Mouse (Mus musculus): ENCODE measurements around the gene Erg.

The Erg gene

GRCm38 (mm10) chr16:95390787-95391186, 195.6 kb downstream of the Erg start:
- DNase-seq (ENCODE audit: low read depth, low spot score) = no peak

- no peak for DNase-seq (ENCODE audit: low read depth, low spot score)
Observed at GRCm38 (mm10) chr16:95388811-95389529, 197.4 kb downstream of the Erg start.

GRCm38 (mm10) chr16:95388292-95388691, 198.1 kb downstream of the Erg start:
- no peak for DNase-seq (ENCODE audit: low read depth, low spot score)

- no peak for DNase-seq (ENCODE audit: low read depth, low spot score)
Observed at GRCm38 (mm10) chr16:95387008-95387407, 199.4 kb downstream of the Erg start.

DNA sequence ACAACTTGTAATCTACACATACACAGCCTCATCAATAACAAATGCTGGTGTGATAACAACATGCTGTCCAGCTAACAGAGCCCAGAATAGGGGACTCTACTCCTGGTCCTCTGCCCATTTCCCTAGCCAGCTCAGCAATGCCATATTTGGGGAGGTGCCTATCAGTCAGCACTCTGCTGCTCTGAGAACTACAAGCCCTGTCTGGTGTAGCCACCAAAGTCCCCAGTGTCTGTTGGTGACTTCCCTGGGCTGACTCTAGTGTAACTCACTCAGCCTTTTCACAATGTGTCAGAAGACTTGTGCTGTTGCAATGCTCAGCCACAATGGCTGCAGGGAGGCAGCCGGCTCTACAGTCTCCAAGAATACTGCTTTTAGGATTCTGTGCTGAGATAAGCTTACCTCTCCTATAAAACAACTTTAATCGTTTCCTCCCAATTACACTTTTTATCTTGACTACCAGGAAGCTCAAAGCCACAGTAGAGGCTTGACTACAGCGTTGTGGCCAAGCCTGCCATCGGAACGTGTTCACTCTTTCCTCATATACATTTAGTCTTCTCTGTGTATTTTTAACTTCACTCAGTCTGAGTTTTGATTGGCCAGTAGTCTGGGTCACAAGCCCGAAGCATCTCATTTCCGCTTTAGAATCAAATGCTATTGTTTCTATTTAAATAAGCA, 201.0 kb downstream of the Erg start:
- DNase-seq (ENCODE audit: low read depth, low spot score) = no peak

DNA sequence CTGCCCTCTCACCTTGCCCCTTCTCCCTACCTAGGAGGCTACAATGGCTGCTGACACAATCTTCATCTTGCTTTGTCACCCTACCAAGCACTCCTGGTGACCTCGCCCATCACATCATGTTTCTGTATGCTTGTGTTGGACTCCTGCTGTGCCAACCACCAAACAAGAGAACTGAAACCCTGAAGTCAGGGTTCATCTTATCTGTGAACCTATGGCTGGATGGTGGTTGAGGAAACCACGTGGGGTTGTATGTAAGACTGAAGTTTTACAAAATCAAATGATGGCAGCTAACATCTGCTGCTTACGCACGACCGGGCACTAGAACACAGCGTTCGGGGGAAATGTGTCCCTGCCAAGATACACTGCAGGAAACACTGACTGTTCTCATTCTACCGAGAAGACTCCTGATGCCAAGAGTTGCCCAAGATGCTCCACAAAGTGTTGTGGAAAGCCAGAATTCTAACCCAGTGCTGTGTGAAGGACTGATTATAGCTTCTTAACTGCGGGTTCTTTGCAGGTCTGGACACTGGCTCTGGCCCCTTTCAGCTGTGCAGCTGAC, 201.7 kb downstream of the Erg start:
- DNase-seq (ENCODE audit: low read depth, low spot score) = no peak

GRCm38 (mm10) chr16:95382251-95382650, 204.1 kb downstream of the Erg start:
- DNase-seq (ENCODE audit: low read depth, low spot score) = no peak

DNA sequence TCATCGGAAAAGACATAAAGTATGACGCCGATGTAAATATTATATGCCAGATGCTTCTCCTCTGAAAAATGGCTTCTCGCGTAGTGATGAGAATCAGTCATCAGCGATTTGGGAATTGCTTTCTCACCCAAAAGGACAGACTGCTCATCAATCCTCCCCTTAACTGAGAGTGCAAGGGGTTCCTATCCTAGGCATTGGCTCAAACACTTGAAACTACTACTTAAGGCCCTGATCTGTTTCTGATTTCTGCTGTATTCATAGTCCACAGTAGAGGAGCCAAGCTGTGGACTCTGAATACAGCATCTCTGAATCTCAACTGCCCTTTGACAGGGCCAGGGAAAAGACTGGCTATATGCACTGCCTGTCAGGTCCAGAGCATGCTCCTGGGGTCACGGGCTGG, 209.6 kb downstream of the Erg start:
- DNase-seq (ENCODE audit: low read depth, low spot score) = no peak

DNA sequence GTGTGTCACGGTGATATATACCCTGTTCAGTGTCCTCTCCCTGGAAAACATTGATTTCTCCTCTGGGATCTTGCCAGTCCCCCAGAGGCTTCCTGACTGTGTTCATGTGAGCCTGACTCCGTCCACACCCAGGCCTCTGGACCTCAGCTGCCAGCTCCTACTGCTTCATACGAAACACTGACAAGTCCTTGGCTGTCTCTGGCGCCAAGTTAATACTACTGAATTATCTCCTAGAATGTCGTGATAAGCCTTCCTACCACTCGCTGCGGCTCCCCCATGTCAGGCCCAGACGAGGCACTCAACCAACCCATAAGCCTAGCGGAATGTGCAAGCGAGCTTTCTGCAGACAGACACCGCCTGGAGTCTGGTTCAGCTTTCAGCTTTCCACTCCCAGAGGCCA, 210.0 kb downstream of the Erg start:
- no peak for DNase-seq (ENCODE audit: low read depth, low spot score)

DNA sequence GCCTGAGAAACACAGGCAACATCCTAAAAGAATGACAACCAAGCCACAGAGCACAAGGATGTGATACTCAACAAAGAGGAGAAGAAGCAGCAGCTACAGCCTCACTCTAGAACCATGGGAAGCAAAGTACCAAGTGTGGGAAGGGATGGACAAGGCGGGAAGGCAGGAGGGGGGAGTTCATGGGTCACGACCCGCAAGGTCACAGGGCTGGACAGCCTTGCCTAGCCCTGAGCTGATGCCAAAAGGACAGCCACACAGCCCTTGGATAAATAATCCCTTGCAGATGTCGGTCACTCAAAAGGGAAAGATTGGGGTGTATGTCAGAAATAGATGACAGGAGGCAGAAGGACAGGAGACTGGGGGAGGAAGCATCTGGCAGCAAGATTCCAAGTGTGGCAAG, 211.7 kb downstream of the Erg start:
- no peak for DNase-seq (ENCODE audit: low read depth, low spot score)

DNA sequence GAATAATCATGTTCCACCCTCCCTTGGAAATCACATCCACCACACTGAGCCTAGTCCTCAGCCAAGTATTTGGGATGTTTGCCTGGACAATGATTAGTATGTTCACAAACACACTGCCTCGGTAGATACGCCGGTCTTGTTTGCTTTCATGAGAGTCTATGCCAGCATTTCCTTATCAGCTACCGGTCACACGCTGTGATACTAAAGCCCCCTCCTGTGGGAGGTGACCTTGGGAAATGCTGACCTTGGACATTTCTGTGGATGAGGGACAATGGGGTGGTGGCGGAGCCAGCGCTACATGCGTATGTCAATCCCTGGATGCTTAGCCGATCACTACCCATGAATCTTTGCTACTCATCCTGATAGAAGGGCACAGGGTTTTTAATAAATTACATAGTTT, 213.4 kb downstream of the Erg start:
- DNase-seq (ENCODE audit: low read depth, low spot score) = no peak

DNA sequence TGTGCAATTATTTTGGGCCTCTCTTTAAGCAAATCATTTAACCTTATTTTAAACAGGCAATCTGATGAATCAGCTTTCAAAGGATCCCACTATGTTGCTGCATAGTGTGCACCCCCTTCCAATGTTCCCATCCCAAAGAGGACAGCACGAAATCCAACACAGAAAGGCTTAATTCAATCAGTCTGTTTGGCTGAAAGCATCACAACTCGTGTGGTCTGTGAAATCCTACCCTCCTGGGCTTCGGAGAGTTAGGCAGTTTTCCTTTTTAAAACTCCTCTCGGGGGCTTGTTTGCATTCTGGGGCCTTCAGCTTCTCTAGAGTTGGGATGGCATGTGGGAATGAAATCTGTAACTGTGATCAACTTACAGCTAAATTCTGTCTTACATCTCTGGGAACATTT, 214.7 kb downstream of the Erg start:
- no peak for DNase-seq (ENCODE audit: low read depth, low spot score)

DNA sequence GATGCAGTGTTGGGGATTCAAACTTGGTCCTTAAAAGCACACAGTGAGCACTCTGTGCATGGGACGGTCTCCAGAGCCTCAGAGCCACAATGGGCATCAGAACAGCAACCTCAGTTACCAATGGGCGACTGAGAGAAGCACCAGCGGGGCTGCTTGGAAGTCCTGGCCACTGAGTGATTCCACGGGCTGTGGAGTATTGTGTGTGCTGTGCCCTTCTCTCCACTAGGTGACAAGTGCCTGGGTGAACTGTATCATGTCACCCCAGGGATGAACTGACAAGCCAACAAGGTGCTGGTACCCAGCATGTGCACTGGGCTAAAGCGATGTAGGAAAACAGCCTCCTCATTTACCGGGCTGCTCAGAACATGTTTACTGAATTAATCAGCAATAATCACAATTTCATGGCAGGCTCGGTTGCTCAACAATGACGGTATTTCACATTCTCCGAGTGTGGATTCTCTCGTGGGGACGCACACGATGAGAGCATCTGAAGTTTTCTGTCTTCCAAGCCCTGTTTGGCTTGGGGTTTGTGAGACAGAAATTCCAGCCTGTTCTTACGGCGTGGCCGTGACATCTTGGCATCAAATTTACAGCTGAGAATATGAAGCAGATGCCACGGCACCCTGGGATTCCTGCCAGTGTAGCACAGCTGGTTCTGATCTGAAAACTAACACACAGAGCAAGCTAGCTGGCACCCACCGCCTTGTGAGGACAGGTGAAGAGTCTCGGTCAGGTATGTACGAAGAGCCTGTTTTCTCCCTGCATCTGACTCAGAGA, 219.2 kb downstream of the Erg start:
- no peak for DNase-seq (ENCODE audit: low read depth, low spot score)

DNA sequence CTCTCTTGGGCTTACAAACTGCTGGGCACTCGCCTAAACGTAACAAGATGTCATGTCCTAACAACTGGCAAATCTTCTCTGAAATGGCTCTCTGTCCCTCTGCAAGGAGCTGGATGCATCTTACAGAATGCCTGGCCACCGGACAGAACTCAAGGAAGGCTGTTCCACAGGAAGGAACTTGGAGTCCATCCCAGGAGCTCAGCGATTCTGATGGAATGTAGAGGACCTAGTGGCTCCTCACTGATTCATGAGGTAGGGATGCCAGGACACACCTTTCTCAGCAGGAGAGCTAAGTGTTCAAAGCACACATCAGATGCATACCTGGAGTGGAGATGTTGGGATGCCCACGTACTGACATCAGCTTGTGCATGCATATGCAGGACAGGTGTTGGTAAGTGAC, 221.2 kb downstream of the Erg start:
- DNase-seq (ENCODE audit: low read depth, low spot score) = no peak

DNA sequence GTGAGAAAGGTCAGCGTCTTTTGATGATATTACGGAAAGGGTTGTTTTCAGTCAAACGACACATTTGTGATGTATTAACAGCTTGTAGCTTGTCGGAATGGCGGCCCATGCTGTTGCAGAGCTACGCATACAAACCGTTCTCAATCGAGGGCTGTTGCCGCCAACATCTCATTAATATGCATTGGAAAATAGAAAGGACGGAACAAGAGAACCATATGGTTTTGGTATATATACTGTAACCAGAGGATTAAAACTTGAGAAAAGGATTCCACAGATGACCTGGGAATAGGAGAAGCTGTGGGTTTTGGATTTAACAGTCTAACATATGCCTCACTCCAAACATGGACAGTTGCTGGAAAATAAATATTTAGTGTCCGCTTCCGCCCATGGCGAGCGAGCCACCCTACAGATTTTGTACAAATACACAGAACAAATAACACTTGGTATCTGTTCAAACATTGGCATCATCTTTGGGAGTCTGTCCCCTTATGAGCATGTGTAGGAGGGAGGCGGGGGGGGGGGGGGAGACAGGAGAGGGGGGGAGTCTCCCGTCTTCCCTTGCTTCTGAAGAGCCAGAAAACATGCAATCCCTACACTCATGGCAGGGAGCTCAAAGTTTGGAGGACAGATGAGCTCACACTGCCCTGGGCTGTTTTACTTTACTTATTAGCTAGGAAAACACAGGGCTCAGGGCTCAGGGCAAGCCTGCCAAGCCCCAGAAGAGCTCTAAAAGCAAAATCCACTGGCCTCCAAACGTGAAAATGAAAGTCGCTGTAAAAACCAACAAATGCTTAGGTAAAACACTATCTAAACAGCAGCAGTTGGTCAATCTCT, 222.5 kb downstream of the Erg start:
- DNase-seq (ENCODE audit: low read depth, low spot score) = no peak

DNA sequence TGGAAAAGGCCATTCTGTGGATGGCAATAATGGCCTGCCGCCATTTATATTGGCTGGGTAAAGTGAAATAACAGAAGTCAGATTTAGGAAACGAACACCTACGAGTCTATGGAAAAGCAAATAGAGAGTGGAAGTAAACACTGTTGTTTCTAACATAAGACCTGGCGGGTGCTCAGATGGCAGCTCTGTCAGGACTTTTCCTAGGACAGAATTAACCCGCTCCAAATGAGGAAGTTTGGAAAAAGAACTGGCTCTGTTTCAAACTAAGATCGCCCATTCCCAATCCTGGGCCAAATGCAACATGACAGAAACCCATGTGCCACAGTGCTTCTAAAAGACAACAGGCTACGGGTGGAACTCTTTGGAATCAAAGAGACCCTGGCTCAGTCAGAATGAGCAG, 224.4 kb downstream of the Erg start:
- no peak for DNase-seq (ENCODE audit: low read depth, low spot score)

GRCm38 (mm10) chr16:95360940-95361489, 225.4 kb downstream of the Erg start:
- DNase-seq (ENCODE audit: low read depth, low spot score) = no peak

DNA sequence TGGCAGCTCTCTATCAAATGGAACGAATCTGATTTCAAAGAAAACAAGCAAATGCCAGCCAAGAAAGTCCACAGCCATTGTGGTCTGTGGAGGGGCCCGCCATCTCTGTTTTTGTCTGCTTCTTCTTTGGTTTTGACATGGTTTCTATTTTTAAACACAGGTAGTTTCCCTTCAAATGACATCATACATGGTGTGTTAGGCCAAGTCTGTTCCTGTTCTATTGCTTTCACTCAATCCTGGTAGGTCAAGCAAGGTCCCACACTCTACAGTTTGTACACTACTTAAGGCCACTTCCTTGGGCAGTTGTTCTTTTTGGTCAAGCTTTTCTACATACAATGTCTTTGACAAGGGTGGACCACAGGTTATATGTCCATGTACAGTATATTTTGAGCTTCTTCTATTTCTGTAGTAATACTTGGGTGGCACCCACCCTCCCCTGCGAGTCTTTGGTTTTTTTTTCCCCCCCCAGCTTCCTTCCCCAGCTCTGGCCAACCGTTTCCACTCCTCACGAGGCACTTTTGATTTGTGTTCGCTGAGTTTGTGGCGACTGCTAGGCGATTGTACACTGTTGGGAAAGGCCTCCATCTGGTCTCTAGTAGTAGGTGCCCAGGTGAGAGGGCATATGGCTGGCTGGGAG, 226.1 kb downstream of the Erg start:
- DNase-seq (ENCODE audit: low read depth, low spot score) = no peak

DNA sequence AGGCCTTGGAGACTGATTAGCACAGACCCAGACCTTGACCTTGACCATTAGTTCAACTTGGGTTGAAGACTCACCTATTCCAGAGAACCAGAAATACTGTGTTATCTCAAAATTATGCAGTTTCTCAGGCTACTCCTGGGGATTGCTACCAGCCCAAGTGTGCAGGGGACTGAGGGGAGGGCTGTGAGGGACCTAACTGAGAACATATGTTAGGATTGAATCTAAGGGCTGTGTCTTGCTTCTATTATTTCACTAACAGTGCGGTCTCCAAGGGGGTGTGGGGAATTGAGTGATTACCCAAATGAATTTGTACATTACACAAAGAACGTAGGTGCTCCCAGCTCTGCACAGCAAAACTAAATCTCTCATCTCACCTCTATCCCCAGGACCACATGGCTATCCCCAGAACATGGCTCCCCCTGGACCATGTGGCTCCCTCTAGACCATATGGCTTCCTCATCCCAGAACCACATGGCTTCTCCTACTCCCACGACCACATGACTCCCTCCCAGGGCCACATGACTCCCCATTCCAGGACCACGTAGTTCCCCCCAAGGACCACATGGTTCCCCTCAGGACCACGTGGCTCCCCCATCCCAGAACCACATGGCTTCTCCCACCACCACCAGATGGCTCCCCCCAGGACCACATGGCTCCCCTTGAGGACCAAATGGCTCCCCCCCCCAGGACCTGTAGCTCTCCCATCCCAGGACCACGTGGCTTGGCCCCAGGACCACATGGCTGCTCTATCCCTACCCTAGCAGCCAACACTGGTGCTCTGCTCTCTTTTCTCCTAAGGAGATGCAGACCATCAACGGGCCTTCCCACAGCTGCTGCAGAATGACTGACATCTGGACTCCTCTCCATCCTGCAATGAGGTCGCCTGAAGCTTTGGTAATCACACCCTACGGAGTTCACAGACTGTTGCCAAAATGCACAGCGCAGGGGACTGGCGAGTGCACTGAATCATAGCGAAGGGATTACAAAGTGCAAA, 229.1 kb downstream of the Erg start:
- DNase-seq (ENCODE audit: low read depth, low spot score) = no peak

DNA sequence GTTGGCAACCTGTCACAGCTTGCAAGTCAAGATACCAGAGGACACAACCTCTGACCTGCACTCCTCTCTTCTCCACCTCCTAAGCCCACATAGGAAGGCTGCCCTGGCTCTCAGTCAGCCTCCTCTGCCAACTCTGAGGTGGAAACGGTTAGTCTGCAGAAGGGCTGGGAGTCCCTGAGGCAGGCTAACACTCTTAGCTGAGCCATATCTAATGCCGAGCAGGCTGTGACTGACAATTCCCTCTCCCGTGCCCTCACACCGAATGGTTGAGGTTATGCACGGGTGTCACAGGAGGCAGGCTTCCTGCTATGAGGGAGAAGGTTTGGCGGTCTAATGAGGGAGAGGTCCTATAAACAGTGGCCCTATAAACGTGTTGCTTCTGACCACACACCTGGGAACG, 232.6 kb downstream of the Erg start:
- DNase-seq (ENCODE audit: low read depth, low spot score) = no peak
